Mouse (Mus musculus) frontal cortex, postnatal 14 days (tissue): Measurements from ENCODE around the gene Kpna3.
A peak's percentile ranks its signal among the peaks of the same experiment; 100 is the strongest.

Experiments
- DNase-seq, 2 experiments: peaks; one replicate each; pipeline ENCODE4 v3.0.0; 2022; ENCODE audit warnings: low spot score in 2 of 2

Gene Kpna3

GRCm38 (mm10) chr14:61320765-61321164 is 118.9 kb downstream of the Kpna3 start:
- no peak for DNase-seq

GRCm38 (mm10) chr14:61316861-61317260 is 122.8 kb downstream of the Kpna3 start:
- DNase-seq, result peak in 1 of 2 experiments; percentile 46
